Mouse (Mus musculus): ENCODE results near the gene Tubd1. TPM values are rescaled to one million over a fixed set of nuclear protein-coding genes. Genes with fewer than 3 reads are reported as not detected.

The Tubd1 gene
- total RNA-seq, 2 experiments from 2014 or later, result 5.1 to 6.8 TPM

Small RNA genes within 50 kb of the gene (microRNA-seq; reads per million reads assigned to microRNA genes)
- 840 to 1,549 reads per million in 2 experiments for gene Mir21a

Other genes starting within 250 kb of the Tubd1 start
- 10 to 100 TPM; 51.0 to 60.5 TPM for gene Med13, start 187.4 kb upstream of the Tubd1 start, total RNA-seq (2021)
- gene Rnft1, start 60.3 kb upstream of the Tubd1 start, total RNA-seq (2021), result 10 to 100 TPM; 28.9 to 33.5 TPM
- 10 to 100 TPM; 34.5 to 41.6 TPM for gene Rps6kb1, start 186 bp upstream of the Tubd1 start, total RNA-seq (2021)
- 100 to 1,000 TPM; 117 to 132 TPM for gene Vmp1, start 138.8 kb downstream of the Tubd1 start, total RNA-seq (2021)
- gene Ptrh2, start 139.0 kb downstream of the Tubd1 start, total RNA-seq (2021), result 1 to 10 TPM; 8.9 to 9.8 TPM
- gene Cltc, start 212.6 kb downstream of the Tubd1 start, total RNA-seq (2021), result 100 to 1,000 TPM; 453 to 461 TPM

All from layer of hippocampus, postnatal 25 days (tissue).